Mouse (Mus musculus) heart, postnatal 10 days (tissue): ENCODE results near the gene Znhit3. TPM values are rescaled to one million over a fixed set of nuclear protein-coding genes. Genes with fewer than 3 reads are reported as not detected.

Experiments used
- DNase-seq, 2 experiments: peaks; one replicate each; pipeline ENCODE4 v3.0.0; 2021
- intact Hi-C: fragments of 180-260 bp; cut with DNase I; formaldehyde crosslinking; loops from one replicate; pipeline ENCODE4 v1.15.1; 2025
- total RNA-seq, 2 experiments: library from RNA; stranded (reverse); gene quantifications; 2 replicates each; pipeline ENCODE4 v1.2.3; 2021

The Znhit3 gene
- total RNA-seq, 2 experiments from 2014 or later = 9.5 TPM

DNA sequence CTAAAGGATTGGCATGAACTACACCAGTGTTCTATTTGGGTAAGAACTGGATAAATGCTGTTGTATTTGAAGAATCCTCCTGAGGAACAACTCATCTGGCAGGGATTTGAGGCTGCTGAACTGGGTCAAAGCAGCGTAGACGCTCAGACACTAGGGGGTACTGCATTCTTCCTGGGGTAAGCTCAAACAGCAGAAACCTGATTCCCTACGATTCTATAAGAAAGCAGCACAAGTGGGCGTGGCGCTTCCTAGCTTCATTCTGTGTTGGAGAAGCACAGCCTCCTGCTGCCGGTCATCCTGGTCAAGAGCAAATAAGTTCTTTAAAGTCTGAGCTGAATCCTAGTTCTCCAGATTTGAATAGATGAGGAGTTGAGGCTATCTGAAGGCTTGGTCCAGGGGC, 16.1 kb upstream of the Znhit3 start:
- no peak for DNase-seq
- intact Hi-C loops = no loop called here

GRCm38 (mm10) chr11:84920981-84921380, 4.8 kb upstream of the Znhit3 start:
- intact Hi-C loops = no loop called here
- no peak for DNase-seq

DNA sequence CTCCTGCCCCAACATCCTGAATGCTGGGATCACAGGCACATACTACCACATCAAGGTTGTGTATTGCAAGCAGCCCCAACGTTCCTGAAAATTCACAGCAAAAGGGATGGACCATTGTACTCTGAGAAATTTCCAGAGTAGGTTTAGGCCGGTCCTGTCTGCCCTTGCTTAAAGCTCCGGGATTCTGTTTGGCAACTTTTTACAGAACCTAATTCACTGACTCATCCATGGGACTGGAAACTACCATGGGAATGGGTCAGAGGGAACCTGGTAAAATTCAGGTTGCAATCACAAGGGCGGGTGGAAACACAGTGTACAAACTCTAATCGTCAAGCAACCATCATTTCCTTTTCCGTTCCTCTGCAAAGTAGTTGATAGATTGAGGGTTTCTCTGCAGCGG, 3.8 kb upstream of the Znhit3 start:
- DNase-seq = no peak
- intact Hi-C loops = loop anchor here (5.0 to 10.0 kb wide), 4 partner anchors 77 to 395 kb away; partner anchors contain the start of gene Ppm1d

DNA sequence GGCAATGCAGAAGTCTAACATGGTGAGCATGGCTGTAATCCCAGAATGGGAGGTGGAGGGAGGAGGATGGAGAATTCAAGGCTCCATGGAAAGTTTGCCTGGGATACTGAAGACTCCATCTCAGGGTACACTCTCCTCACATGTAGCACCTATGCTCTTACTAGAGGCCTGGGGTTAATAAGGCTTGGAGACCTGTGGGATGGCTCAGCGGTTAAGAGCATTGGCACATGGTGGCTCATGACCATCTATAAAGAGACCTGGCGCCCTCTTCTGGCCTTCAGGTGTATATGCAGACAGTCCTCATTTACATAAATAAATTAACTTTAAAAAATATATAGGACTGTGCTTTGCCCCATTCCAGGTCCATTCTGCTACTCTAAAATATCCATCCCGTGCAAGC, 3.1 kb upstream of the Znhit3 start:
- intact Hi-C loops = loop anchor here (5.0 to 10.0 kb wide), 4 partner anchors 78 to 396 kb away; partner anchors contain the start of gene Ppm1d
- DNase-seq = peak in 1 of 2 experiments; percentile 36

GRCm38 (mm10) chr11:84918425-84918824, 2.3 kb upstream of the Znhit3 start:
- peak; percentile 83 to 93 for DNase-seq
- intact Hi-C loops = loop anchor here (1.0 to 10.0 kb wide), 5 partner anchors 60 to 396 kb away; partner anchors contain the start of gene Ppm1d

GRCm38 (mm10) chr11:84916703-84917300, 636 bp upstream of the Znhit3 start:
- intact Hi-C loops = loop anchor here (5.0 to 10.0 kb wide), 4 partner anchors 80 to 398 kb away; partner anchors contain the start of gene Ppm1d
- DNase-seq = no peak

GRCm38 (mm10) chr11:84914673-84915072, 1.5 kb downstream of the Znhit3 start:
- intact Hi-C loops = loop anchor here (5.0 to 10.0 kb wide), 4 partner anchors 83 to 400 kb away; partner anchors contain the start of gene Ppm1d

GRCm38 (mm10) chr11:84910411-84910810, 5.8 kb downstream of the Znhit3 start:
- intact Hi-C loops = loop anchor here (10.0 kb wide), 1 partner anchor 404 kb away; the partner anchor contains the start of gene Ppm1d

More at GRCm38 (mm10) chr11:84914673-84915072, 1.5 kb downstream of the Znhit3 start:
- no peak for DNase-seq

GRCm38 (mm10) chr11:84908480-84908879, 7.7 kb downstream of the Znhit3 start:
- intact Hi-C loops = no loop called here

More at GRCm38 (mm10) chr11:84910411-84910810, 5.8 kb downstream of the Znhit3 start:
- no peak for DNase-seq

DNA sequence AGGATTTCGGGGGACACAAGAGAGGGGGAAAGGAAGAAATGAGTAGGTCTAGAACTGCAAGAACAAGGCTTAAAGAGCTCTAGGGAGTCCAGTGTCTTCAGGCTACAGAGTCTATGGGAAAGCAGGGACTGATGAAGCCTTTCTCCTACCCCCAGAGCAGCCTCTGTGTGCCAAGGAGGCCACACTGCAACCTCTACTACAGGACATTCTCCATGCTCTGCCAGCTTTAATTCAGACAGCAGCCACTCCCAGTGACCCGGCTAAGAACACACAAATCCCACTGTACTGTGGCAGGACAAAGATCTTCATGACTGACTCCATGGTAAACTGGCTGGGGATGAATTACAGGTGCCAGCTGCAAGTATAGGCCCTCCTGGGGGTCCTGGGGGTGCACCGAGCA, 9.1 kb downstream of the Znhit3 start:
- DNase-seq = no peak
- intact Hi-C loops = no loop called here

More at GRCm38 (mm10) chr11:84908480-84908879, 7.7 kb downstream of the Znhit3 start:
- DNase-seq = no peak

DNA sequence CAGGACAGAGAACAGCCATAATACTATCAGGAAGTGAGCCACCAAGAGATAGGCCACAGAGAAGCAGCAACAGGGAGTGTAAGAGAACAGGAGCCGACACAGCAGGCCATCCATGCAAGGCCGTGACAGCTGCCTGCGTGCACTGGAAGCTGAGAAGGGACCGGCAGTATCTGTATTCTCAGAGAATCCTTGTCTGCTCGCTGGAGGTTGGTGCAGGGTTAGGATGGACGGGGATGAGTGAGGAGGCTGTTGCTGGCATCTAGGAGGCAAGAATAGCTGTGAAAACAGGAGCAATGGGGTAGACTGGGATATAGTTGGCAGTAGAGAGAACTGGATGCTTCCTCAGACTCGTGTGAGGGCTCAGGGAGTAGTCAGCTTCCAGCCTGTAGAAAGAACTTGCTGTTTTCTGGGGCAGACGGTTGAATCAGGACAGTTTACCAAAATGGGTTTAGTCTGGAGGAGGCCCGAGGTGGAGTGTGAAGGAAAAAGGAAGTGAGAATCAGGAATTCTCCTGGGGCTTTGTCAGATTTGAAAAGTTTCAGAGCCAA, 11.5 kb downstream of the Znhit3 start:
- intact Hi-C loops = no loop called here
- DNase-seq = no peak

- intact Hi-C loops = no loop called here
- no peak for DNase-seq
Observed at GRCm38 (mm10) chr11:84893113-84893512, 23.1 kb downstream of the Znhit3 start.

DNA sequence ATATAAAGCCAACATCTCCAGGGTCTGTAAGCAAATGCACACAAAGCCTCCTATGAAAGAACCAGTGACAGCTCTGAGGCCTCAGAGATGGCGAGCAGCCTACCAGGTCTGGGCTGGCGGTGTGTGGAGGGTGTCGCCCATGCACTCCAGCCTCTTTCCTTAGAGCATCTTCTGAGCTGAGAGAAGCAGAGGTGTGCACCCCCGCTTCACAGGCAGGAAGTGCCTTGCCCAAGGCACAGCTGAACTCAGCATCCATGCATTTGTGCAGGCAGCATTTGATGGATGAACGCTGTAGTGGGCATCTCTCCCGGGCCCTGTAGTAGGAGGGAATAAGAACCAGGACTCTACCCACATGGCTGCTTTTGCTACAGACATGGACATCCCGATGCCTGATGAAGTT, 24.5 kb downstream of the Znhit3 start:
- DNase-seq = no peak

DNA sequence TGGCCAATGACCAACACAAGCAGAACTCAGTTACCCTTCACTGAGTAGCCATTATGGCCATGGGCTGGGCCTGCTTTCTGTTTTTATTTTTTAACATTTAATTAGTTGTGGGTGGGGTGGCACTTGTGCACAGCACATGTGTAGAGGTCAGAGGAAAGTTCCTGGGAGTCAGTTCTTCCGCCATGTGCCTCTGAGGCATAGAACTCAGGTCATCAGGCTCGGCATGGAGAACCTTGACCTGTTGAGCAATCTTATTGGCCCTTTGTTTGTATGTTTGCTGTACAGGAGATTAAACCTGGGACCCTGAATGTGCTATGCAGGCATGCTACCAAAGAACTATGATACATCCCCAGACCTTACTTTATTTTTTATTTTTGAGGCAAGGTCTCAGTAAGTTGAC, 26.7 kb downstream of the Znhit3 start:
- intact Hi-C loops = no loop called here
- no peak for DNase-seq

More for the DNA sequence above, 24.5 kb downstream of the Znhit3 start:
- intact Hi-C loops = loop anchor here (2.0 kb wide), 1 partner anchor 35 kb away; no protein-coding TSS in a partner anchor

DNA sequence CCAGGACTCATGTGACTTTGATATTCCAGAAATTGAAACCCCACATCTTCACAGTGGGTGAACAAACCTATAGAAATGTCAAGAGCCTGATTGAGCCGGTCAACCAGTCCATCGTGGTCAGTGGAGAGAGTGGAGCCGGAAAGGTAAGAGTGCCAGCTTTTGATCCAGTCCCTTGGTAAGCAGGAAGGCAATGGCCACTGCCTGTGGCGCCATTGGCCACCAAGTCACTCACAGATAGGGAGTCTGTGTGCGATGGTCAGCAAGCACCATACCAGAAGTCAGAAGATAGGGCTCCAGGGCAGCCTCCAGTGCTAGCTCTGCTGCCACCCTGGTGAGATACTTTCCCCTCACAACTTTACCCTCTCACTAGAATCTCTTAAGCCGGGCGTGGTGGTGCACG, 28.1 kb downstream of the Znhit3 start:
- intact Hi-C loops = no loop called here
- DNase-seq = no peak

DNA sequence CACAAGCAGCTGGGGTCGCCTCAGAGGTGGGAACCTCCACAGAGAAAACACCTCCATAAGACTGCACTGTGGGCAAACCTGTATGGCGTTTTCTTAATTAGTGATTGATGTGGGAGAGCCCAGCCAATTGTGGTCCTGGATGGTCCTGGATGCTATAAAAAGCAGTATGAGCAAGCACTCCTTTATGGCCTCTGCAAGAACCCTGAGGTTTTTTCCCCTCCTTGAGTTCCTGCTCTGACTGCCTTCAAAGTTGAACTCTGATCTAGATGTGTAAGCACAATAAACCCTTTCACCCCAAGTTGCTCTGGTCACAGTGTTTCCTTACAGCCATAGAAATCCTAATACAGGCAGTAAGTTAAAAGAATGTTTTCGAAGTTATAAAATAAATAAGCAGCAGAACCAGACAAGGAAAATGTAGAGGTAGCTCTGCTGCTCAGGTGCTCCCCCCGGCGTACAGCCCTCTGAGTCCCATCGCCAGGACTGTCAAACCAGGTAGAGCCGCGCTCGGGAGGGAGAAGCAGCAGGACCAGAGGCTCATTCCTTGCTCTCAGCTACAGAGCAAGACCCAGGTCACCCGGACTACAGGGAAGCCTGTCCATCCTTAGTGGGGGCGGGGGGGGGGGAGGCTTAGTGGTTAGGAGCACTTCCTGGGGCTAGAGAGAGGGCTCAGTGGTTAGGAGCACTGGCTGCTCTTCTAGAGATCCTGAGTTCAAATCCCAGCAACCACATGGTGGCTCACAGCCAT, 29.2 kb downstream of the Znhit3 start:
- DNase-seq = no peak
- intact Hi-C loops = no loop called here

- intact Hi-C loops = no loop called here
- no peak for DNase-seq
Observed at GRCm38 (mm10) chr11:84886236-84886635, 29.9 kb downstream of the Znhit3 start.

GRCm38 (mm10) chr11:84885238-84885637, 30.9 kb downstream of the Znhit3 start:
- DNase-seq = no peak

DNA sequence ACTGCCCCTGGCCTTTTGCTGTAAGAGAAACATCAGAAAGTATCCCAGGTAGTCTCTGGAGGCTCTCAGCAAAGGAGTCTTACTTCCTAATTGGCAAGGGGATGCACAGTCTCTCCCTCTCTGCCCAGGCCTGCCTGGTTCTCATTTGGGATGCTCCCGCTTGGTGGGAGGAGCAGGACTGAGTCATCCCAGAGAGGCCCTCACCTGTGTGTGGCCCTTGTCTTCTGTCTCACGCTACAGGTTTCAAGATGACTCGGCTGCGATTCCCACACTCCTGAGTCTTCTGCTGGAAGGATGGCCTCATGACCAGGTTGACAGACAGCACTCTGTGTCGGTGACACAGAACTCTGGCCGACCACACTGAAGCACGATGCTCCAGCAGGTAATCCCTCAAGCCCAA, 33.8 kb downstream of the Znhit3 start:
- intact Hi-C loops = no loop called here

More at GRCm38 (mm10) chr11:84885238-84885637, 30.9 kb downstream of the Znhit3 start:
- intact Hi-C loops = no loop called here

DNA sequence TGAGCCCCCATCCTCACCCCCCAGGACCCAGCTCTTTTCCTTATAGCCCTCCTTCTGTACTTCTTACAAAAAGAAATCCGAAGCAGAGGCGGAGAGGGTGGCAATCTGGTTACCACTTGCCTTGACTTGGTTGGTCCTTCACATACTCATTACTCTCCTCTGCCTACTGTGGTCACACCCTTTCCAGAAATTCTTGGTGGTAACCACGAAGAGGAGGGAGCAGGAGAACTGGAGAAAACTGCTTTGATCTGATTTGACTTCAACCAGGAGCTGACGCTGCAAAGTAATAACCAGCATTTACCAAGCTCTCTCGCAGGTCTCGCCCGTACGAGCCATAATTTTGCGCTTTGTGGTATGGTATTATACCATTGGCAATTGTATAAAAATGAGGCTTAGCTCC, 35.2 kb downstream of the Znhit3 start:
- intact Hi-C loops = no loop called here
- DNase-seq = no peak

More for the DNA sequence above, 33.8 kb downstream of the Znhit3 start:
- no peak for DNase-seq

- intact Hi-C loops = no loop called here
- peak; percentile 74 to 81 for DNase-seq
Observed at GRCm38 (mm10) chr11:84880465-84880961, 35.7 kb downstream of the Znhit3 start.
